Mouse (Mus musculus) spleen, adult 2 months (tissue): Measurements from ENCODE around the gene Kcne1. TPM values are rescaled to one million over a fixed set of nuclear protein-coding genes. Genes with fewer than 3 reads are reported as not detected.

Source experiments
- DNase-seq, 2 experiments: peaks; one replicate each; pipeline versions ENCODE4 v3.0.0 to v3.0.0-alpha.2; 2012 to 2021; ENCODE audit warnings: low spot score in 2 of 2, low read depth in 1 of 2
- H3K27ac ChIP-seq: fragments of 200-500 bp; 2 replicates; pipeline ENCODE4 v1.5.1; 2012; ENCODE audit warnings: low read length, inconsistent platforms; ENCODE audit not compliant: insufficient read depth
- H3K27me3 ChIP-seq: fragments of 200-500 bp; 2 replicates; pipeline ENCODE4 v1.6.1; 2012; ENCODE audit warnings: mild to moderate bottlenecking, moderate library complexity, low read length, inconsistent platforms; ENCODE audit not compliant: control insufficient read depth, insufficient read depth
- H3K36me3 ChIP-seq: fragments of 200-500 bp; 2 replicates; pipeline ENCODE4 v1.6.1; 2012; ENCODE audit warnings: mild to moderate bottlenecking, low read length, inconsistent platforms; ENCODE audit not compliant: control insufficient read depth, insufficient read depth
- H3K4me1 ChIP-seq: fragments of 200-500 bp; 2 replicates; pipeline ENCODE4 v1.6.1; 2011; ENCODE audit warnings: inconsistent platforms; ENCODE audit not compliant: control insufficient read depth, insufficient read depth, insufficient read length
- H3K4me3 ChIP-seq: fragments of 200-500 bp; 2 replicates; pipeline ENCODE4 v1.5.1; 2011; ENCODE audit warnings: mild to moderate bottlenecking, inconsistent platforms; ENCODE audit not compliant: insufficient read depth, insufficient read length; ENCODE audit errors: extremely low read depth
- CTCF ChIP-seq: fragments of 200-500 bp; IDR thresholded peaks from 2 replicates; pipeline ENCODE4 v1.5.1; 2011; ENCODE audit warnings: mild to moderate bottlenecking, inconsistent platforms; ENCODE audit not compliant: insufficient read depth, insufficient read length, insufficient replicate concordance; ENCODE audit errors: extremely low read depth
- POLR2A ChIP-seq: fragments of 200-500 bp; IDR thresholded peaks from 2 replicates; pipeline ENCODE4 v1.6.1; 2011; ENCODE audit warnings: low read depth, low read length, inconsistent platforms
- WGBS: fragments of 180-500 bp; shearing (Covaris S2); methylation state at CpG from one replicate; pipeline ENCODE4 v1.1.7; 2018; 5-methylcytosine and 5-hydroxymethylcytosine counted together
- polyA plus RNA-seq: library from polyadenylated mRNA; depleted of rRNA; stranded (reverse); fragments of >200 nt; gene quantifications from 2 replicates; pipeline ENCODE4 v1.2.3, GENCODE M21; 2012

Kcne1 gene
- polyA plus RNA-seq, 1 experiment: not detected

- TF ChIP-seq POLR2A (no peak), CTCF (no peak)
- 42% methylated on average over 10 of the region's 10 CpGs for WGBS
These were observed 1.7 kb downstream of the Kcne1 start for GRCm38 (mm10) chr16:92357566-92357965.

GRCm38 (mm10) chr16:92357023-92357422 lies 2.2 kb downstream of the Kcne1 start:
- H3K27me3 ChIP-seq: no peaks in the 10 kb centered on the region
- H3K27ac ChIP-seq: no peak overlapping the region
- TF ChIP-seq POLR2A (no peak), CTCF (no peak)
- no peak overlapping the region for H3K4me3 ChIP-seq
- DNase-seq: no peak
- H3K36me3 ChIP-seq: no peaks in the 10 kb centered on the region
- H3K4me1 ChIP-seq: no peaks in the 10 kb centered on the region
- whole genome bisulfite sequencing: 89% methylated on average over 9 of the region's 9 CpGs

More at GRCm38 (mm10) chr16:92357566-92357965, 1.7 kb downstream of the Kcne1 start:
- Histone ChIP-seq H3K27ac (no peak overlapping the region), H3K36me3 (no peaks in the 10 kb centered on the region), H3K4me3 (no peak overlapping the region), H3K4me1 (no peaks in the 10 kb centered on the region), H3K27me3 (no peaks in the 10 kb centered on the region)
- DNase-seq: no peak

GRCm38 (mm10) chr16:92355982-92356381 lies 3.3 kb downstream of the Kcne1 start:
- Histone ChIP-seq H3K36me3 (no peaks in the 10 kb centered on the region), H3K4me1 (no peaks in the 10 kb centered on the region), H3K27me3 (no peaks in the 10 kb centered on the region), H3K4me3 (no peak overlapping the region), H3K27ac (no peak overlapping the region)
- no peak for TF ChIP-seq CTCF
- no peak for TF ChIP-seq POLR2A
- no peak for DNase-seq
- 79% methylated on average over 11 of the region's 11 CpGs for WGBS

- TF ChIP-seq POLR2A (no peak), CTCF (no peak)
- no peaks in the 10 kb centered on the region for H3K27me3 ChIP-seq
- H3K27ac ChIP-seq: no peak overlapping the region
- no peaks in the 10 kb centered on the region for H3K4me1 ChIP-seq
- H3K4me3 ChIP-seq: no peak overlapping the region
- H3K36me3 ChIP-seq: no peaks in the 10 kb centered on the region
- 65% methylated on average over 5 of the region's 5 CpGs for WGBS
- no peak for DNase-seq
These were observed 3.9 kb downstream of the Kcne1 start for GRCm38 (mm10) chr16:92355366-92355765.

GRCm38 (mm10) chr16:92353897-92354296 lies 5.4 kb downstream of the Kcne1 start:
- Histone ChIP-seq H3K36me3 (no peaks in the 10 kb centered on the region), H3K4me1 (no peaks in the 10 kb centered on the region), H3K27ac (no peak overlapping the region), H3K4me3 (no peak overlapping the region), H3K27me3 (no peaks in the 10 kb centered on the region)
- 23% methylated on average over 2 of the region's 2 CpGs for WGBS
- DNase-seq: no peak
- no peak for TF ChIP-seq POLR2A
- TF ChIP-seq CTCF: no peak

- Histone ChIP-seq H3K27ac (no peak overlapping the region), H3K27me3 (no peaks in the 10 kb centered on the region), H3K4me3 (no peak overlapping the region), H3K4me1 (no peaks in the 10 kb centered on the region), H3K36me3 (no peaks in the 10 kb centered on the region)
- no peak for DNase-seq
- TF ChIP-seq POLR2A (no peak), CTCF (no peak)
- WGBS: 90% methylated on average over 12 of the region's 12 CpGs
These were observed 6.0 kb downstream of the Kcne1 start for GRCm38 (mm10) chr16:92353295-92353694.

GRCm38 (mm10) chr16:92348941-92349340 lies 10.3 kb downstream of the Kcne1 start:
- no peak overlapping the region for H3K27ac ChIP-seq
- 94% methylated on average over 12 of the region's 12 CpGs for WGBS
- H3K27me3 ChIP-seq: no peaks in the 10 kb centered on the region
- H3K4me1 ChIP-seq: no peaks in the 10 kb centered on the region
- no peak for DNase-seq
- H3K4me3 ChIP-seq: no peak overlapping the region
- H3K36me3 ChIP-seq: no peaks in the 10 kb centered on the region
- TF ChIP-seq CTCF (no peak), POLR2A (no peak)
